Mouse (Mus musculus) brain, embryonic 14.5 days (tissue): ENCODE data around the gene Myef2.

ENCODE experiments used
- CTCF ChIP-seq: fragments of 200-500 bp; IDR thresholded peaks from 2 replicates; pipeline ENCODE4 v1.5.1; 2012; ENCODE audit warnings: inconsistent platforms, mild to moderate bottlenecking, moderate library complexity, borderline replicate concordance; ENCODE audit not compliant: insufficient read depth, insufficient read length; ENCODE audit errors: extremely low read depth
- POLR2A ChIP-seq: fragments of 200-500 bp; IDR thresholded peaks from 2 replicates; pipeline ENCODE4 v1.6.1; 2012; ENCODE audit warnings: mild to moderate bottlenecking, inconsistent platforms, borderline replicate concordance; ENCODE audit not compliant: poor library complexity, insufficient read depth, insufficient read length, severe bottlenecking; ENCODE audit errors: extremely low read depth

GRCm38 (mm10) chr2:125154294-125154693, 30.8 kb upstream of the Myef2 start:
- no peak for TF ChIP-seq POLR2A
- no peak for TF ChIP-seq CTCF
